Mouse (Mus musculus) CH12.LX (cell line): ENCODE data around the gene Rasgrp2. TPM values are rescaled to one million over a fixed set of nuclear protein-coding genes. Genes with fewer than 3 reads are reported as not detected.
A peak's percentile ranks its signal among the peaks of the same experiment; 100 is the strongest.

Experiments used
- DNase-seq: peaks from one replicate; pipeline ENCODE4 v3.0.0-alpha.2; 2013; ENCODE audit errors: extremely low read depth
- H3K27ac ChIP-seq: 2 replicates; pipeline ENCODE4 v1.5.1; 2012; ENCODE audit warnings: low read depth, mild to moderate bottlenecking, control low read depth, moderate library complexity; ENCODE audit not compliant: insufficient read depth
- H3K27me3 ChIP-seq: replicated peaks from 2 replicates; pipeline ENCODE3; 2012; ENCODE audit warnings: inconsistent platforms
- H3K36me3 ChIP-seq, 2 experiments: replicated peaks in 1 of 2; 2 replicates each; pipeline versions ENCODE3 to v1.6.1; 2012; ENCODE audit warnings: inconsistent platforms in 1 of 2, low read length in 1 of 2, mild to moderate bottlenecking in 1 of 2, mixed read lengths in 1 of 2, moderate library complexity in 1 of 2; ENCODE audit not compliant: control insufficient read depth in 1 of 2, insufficient read depth in 1 of 2
- H3K4me1 ChIP-seq, 2 experiments: 2 replicates each; pipeline ENCODE4 v1.6.1; 2012; ENCODE audit warnings: inconsistent platforms in 1 of 2, moderate library complexity in 1 of 2; ENCODE audit not compliant: insufficient read depth in 2 of 2, control insufficient read depth in 1 of 2
- H3K4me2 ChIP-seq: 2 replicates; pipeline ENCODE4 v1.6.1; 2012; ENCODE audit warnings: low read depth, mild to moderate bottlenecking, control low read depth; ENCODE audit not compliant: poor library complexity, insufficient read depth, severe bottlenecking
- H3K4me3 ChIP-seq, 3 experiments: fragments of 150-350 bp in 1 of 3; sonication (generic) in 1 of 3; replicated peaks in 1 of 3; 2 replicates each; pipeline versions ENCODE3 to v1.5.1; 2011 to 2012; ENCODE audit warnings: low read depth in 2 of 3, low read length in 2 of 3, mild to moderate bottlenecking in 2 of 3, moderate library complexity in 2 of 3, control low read depth in 1 of 3, improper control_type of control experiment in 1 of 3, inconsistent platforms in 1 of 3, mixed read lengths in 1 of 3; ENCODE audit not compliant: poor library complexity in 1 of 3
- H3K79me2 ChIP-seq: replicated peaks from 2 replicates; pipeline ENCODE4 v1.6.1; 2012; ENCODE audit warnings: mild to moderate bottlenecking, moderate library complexity; ENCODE audit not compliant: control insufficient read depth, poor library complexity, insufficient read depth, severe bottlenecking; ENCODE audit errors: extremely low read depth
- H3K9ac ChIP-seq: 2 replicates; pipeline ENCODE4 v1.6.1; 2012; ENCODE audit warnings: low read depth, mild to moderate bottlenecking, control low read depth, moderate library complexity; ENCODE audit not compliant: insufficient read depth
- H3K9me3 ChIP-seq: replicated peaks from 2 replicates; pipeline ENCODE3; 2012; ENCODE audit warnings: low read length, inconsistent platforms, mixed read lengths
- BHLHE40 ChIP-seq: IDR thresholded peaks from 2 replicates; pipeline ENCODE4 v1.6.1; 2011; ENCODE audit warnings: mild to moderate bottlenecking, low read depth, low read length, improper control_type of control experiment
- CHD1 ChIP-seq: IDR thresholded peaks from 2 replicates; pipeline ENCODE4 v1.6.1; 2012; ENCODE audit warnings: low read depth, low read length, improper control_type of control experiment, inconsistent platforms
- CTCF ChIP-seq, 2 experiments: IDR thresholded peaks in 1 of 2; conservative IDR thresholded peaks in 1 of 2; 2 replicates each; pipeline ENCODE4 v1.5.1; 2011 to 2012; ENCODE audit warnings: low read depth in 2 of 2, low read length in 2 of 2, improper control_type of control experiment in 1 of 2, inconsistent platforms in 1 of 2, mild to moderate bottlenecking in 1 of 2, moderate library complexity in 1 of 2
- EP300 ChIP-seq: IDR thresholded peaks from 2 replicates; pipeline ENCODE4 v1.6.1; 2011; ENCODE audit warnings: low read length, improper control_type of control experiment
- ETS1 ChIP-seq: conservative IDR thresholded peaks from 2 replicates; pipeline ENCODE4 v1.6.1; 2012; ENCODE audit warnings: low read depth, mild to moderate bottlenecking, inconsistent platforms, low read length, improper control_type of control experiment, moderate library complexity
- IRF4 ChIP-seq: IDR thresholded peaks from 2 replicates; pipeline ENCODE4 v1.6.1; 2014; ENCODE audit warnings: low read depth, mild to moderate bottlenecking, inconsistent platforms, low read length, improper control_type of control experiment
- JUN ChIP-seq: IDR thresholded peaks from 2 replicates; pipeline ENCODE4 v1.6.1; 2011; ENCODE audit warnings: low read depth, mild to moderate bottlenecking, low read length, improper control_type of control experiment, moderate library complexity; ENCODE audit not compliant: insufficient read depth
- JUND ChIP-seq: conservative IDR thresholded peaks from 2 replicates; pipeline ENCODE4 v1.6.1; 2011; ENCODE audit warnings: low read depth, low read length, improper control_type of control experiment
- MXI1 ChIP-seq: IDR thresholded peaks from 2 replicates; pipeline ENCODE4 v1.6.1; 2011; ENCODE audit warnings: mild to moderate bottlenecking, low read depth, low read length, improper control_type of control experiment
- MYC ChIP-seq: IDR thresholded peaks from 2 replicates; pipeline ENCODE4 v1.6.1; 2011; ENCODE audit warnings: low read depth, mild to moderate bottlenecking, improper control_type of control experiment, low read length
- NRF1 ChIP-seq: IDR thresholded peaks from 2 replicates; pipeline ENCODE4 v1.6.1; 2014; ENCODE audit warnings: low read depth, mild to moderate bottlenecking, inconsistent platforms, low read length, improper control_type of control experiment, moderate library complexity
- POLR2AphosphoS2 ChIP-seq: IDR thresholded peaks from 2 replicates; pipeline ENCODE4 v1.6.1; 2011; ENCODE audit warnings: low read depth, low read length, improper control_type of control experiment
- SMC3 ChIP-seq: IDR thresholded peaks from 2 replicates; pipeline ENCODE4 v1.6.1; 2011; ENCODE audit warnings: low read depth, low read length, improper control_type of control experiment
- TCF12 ChIP-seq: IDR thresholded peaks from 2 replicates; pipeline ENCODE4 v1.6.1; 2014; ENCODE audit warnings: low read depth, mild to moderate bottlenecking, inconsistent platforms, low read length, improper control_type of control experiment
- ZC3H11A ChIP-seq: IDR thresholded peaks from 2 replicates; pipeline ENCODE4 v1.6.1; 2012; ENCODE audit warnings: low read depth, mild to moderate bottlenecking, inconsistent platforms, low read length, improper control_type of control experiment
- ZMIZ1 ChIP-seq: IDR thresholded peaks from 2 replicates; pipeline ENCODE4 v1.6.1; 2012; ENCODE audit warnings: low read depth, mild to moderate bottlenecking, inconsistent platforms, low read length, improper control_type of control experiment
- ZNF384 ChIP-seq: IDR thresholded peaks from 2 replicates; pipeline ENCODE4 v1.6.1; 2012; ENCODE audit warnings: low read depth, low read length, improper control_type of control experiment, inconsistent platforms
- dilution Hi-C: fragments of 300-500 bp; cut with MboI; formaldehyde crosslinking; loops from 2 replicates; pipeline ENCODE4 v1.14.3; 2020; ENCODE audit warnings: low sequenced_read_pairs; ENCODE audit not compliant: extremely low pct_unique_long_range_greater_than_20kb, extremely low pct_ligation_motif_present
- in situ Hi-C: fragments of 300-500 bp; cut with MboI; formaldehyde crosslinking; loops from 3 replicates; pipeline ENCODE4 v1.14.3; 2019; ENCODE audit warnings: low sequenced_read_pairs, low pct_ligation_motif_present, low pct_unique_long_range_greater_than_20kb, mixed read lengths
- polyA plus RNA-seq: library from polyadenylated mRNA; unstranded; fragments of >175 nt; gene quantifications from 2 replicates; pipeline ENCODE4 v1.2.1, GENCODE M21; 2012; ENCODE audit warnings: low read depth; ENCODE audit not compliant: insufficient read length
- total RNA-seq, 2 experiments: library from RNA; depleted of rRNA; stranded (reverse); fragments of 300-350 nt in 1 of 2; fragments of >200 nt in 1 of 2; gene quantifications; 2 replicates each; pipeline ENCODE4 v1.2.3; 2012 to 2014

Gene Rasgrp2
- total and polyA plus RNA-seq, 3 experiments, result 9.3 to 26.0 (median 16.9) TPM

DNA sequence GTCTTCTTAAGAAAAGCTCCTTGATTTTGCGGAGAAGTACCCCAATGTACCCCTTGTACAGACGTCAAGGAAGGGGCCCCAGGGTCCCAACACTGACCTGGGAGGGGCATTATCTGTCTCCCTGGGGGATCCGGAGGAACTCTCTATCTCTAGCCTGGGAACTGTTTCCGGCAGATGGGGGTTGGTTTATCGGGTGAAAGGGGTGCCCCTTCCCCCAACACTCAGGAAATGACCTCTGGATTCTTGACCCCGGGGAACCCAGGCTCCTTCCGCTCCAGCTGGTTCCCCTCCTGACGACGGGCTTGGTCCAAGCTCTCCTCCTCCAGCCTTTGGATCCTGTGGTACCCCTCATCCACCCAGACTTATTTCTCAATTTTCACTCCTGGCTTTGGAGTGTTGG, 2.8 kb downstream of the Rasgrp2 start:
- DNase-seq, result no peak
- dilution Hi-C loops, result no loop called here
- in situ Hi-C loops, result no loop called here
- TF ChIP-seq MXI1 (no peak), IRF4 (no peak)
- Histone ChIP-seq H3K27me3 (no peaks in the 10 kb centered on the region), H3K36me3 (peaks cover 0 to 30% of the 10 kb centered on the region in 2 experiments), H3K79me2 (no peaks in the 10 kb centered on the region), H3K4me3 (no peak overlapping the region), H3K27ac (no peak overlapping the region), H3K9ac (no peak overlapping the region), H3K4me2 (0 out of 2 replicates have a peak overlapping the region, but pooled peaks have one; percentile 90), H3K4me1 (peaks cover 4 to 39% of the 10 kb centered on the region in 2 experiments), H3K9me3 (no peaks in the 10 kb centered on the region)

DNA sequence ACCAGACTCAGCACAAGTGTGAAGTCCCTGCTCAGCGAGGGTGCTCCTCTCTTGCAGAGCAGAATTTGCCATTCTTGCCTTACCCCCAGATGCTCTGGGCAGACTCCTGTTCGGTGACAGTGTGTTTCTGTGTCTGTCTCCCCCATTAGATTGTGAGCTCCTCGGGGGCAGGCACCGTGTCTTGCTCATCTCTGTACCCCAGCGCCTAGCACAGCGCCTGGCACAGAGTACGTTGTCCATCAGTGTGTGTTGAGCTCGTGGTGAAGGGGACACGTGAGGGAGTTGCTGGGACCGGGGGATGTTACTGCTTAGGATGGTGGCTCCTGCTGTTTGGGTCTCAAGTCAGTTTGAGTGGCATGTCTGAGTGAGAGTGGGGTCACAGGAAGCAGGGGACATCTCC, 4.7 kb downstream of the Rasgrp2 start:
- TF ChIP-seq ZNF384 (no peak), POLR2AphosphoS2 (no peak), EP300 (no peak), NRF1 (no peak), SMC3 (no peak), JUND (no peak), MXI1 (no peak), MYC (no peak), TCF12 (no peak), JUN (no peak), ZC3H11A (no peak), ZMIZ1 (no peak), BHLHE40 (no peak), CTCF (conservative IDR thresholded peaks at IDR 0.05 in 1 of 2, IDR thresholded peaks at IDR 0.05 in 1 of 2; ENCODE audit: low read depth in 2 of 2, low read length in 2 of 2) (no peak), ETS1 (no peak), CHD1 (no peak)
- Histone ChIP-seq H3K4me2 (no peak overlapping the region), H3K9me3 (no peaks in the 10 kb centered on the region), H3K4me3 (no peak overlapping the region), H3K4me1 (peaks cover 4 to 38% of the 10 kb centered on the region in 2 experiments), H3K36me3 (peaks cover 0 to 39% of the 10 kb centered on the region in 2 experiments), H3K27ac (no peak overlapping the region), H3K9ac (no peak overlapping the region), H3K79me2 (no peaks in the 10 kb centered on the region), H3K27me3 (no peaks in the 10 kb centered on the region)
- dilution Hi-C loops (no loop called here), in situ Hi-C loops (no loop called here)
- no peak for DNase-seq
